Mouse (Mus musculus): ENCODE data around the gene Olfr1336. TPM values are rescaled to one million over a fixed set of nuclear protein-coding genes. Genes with fewer than 3 reads are reported as not detected.
"Not testable (repeated sequence)": the region's sequence is repeated elsewhere in the genome, so short reads cannot be mapped to it uniquely, and the experiment has no call there.

Gene Olfr1336
- not detected for total RNA-seq (2021)
- long read RNA-seq, experiment 1, result 0 reads
- long read RNA-seq, experiment 2, result 0 reads

- intact Hi-C loops (cut with DNase I), result no loop called here
Measured at GRCm38 (mm10) chr7:6455868-6456267, at the start of gene Olfr1336. Gene Olfr1336, plus strand, starts transcription at chr7:6456168.

GRCm38 (mm10) chr7:6410043-6410442 is 45.9 kb upstream of the Olfr1336 start, which contains the start of gene Gm20715:
Gene Gm20715, plus strand, starts transcription at chr7:6410277.
- intact Hi-C loops (cut with DNase I), result no loop called here

More at GRCm38 (mm10) chr7:6455868-6456267, at the start of gene Olfr1336:
- no peak for DNase-seq (ENCODE audit: low spot score in 2 of 2)

GRCm38 (mm10) chr7:6414626-6415441 is 41.1 kb upstream of the Olfr1336 start:
- peak; percentile 43 to 52 for DNase-seq (ENCODE audit: low spot score in 2 of 2)
- intact Hi-C loops (cut with DNase I), result loop anchor here (5.0 kb wide), 1 partner anchor 53 kb away; the partner anchor contains the start of gene Zfp78

More at GRCm38 (mm10) chr7:6410043-6410442, 45.9 kb upstream of the Olfr1336 start, which contains the start of gene Gm20715:
- DNase-seq (ENCODE audit: low spot score in 2 of 2), result peak; percentile 83 to 84

- intact Hi-C loops (cut with DNase I), result loop anchor here (5.0 kb wide), 1 partner anchor 53 kb away; the partner anchor contains the start of gene Zfp78
- no peak for DNase-seq (ENCODE audit: low spot score in 2 of 2)
Measured at GRCm38 (mm10) chr7:6415442-6415787, 40.6 kb upstream of the Olfr1336 start.

- DNase-seq (ENCODE audit: low spot score in 2 of 2), result peak; percentile 50 to 52
- intact Hi-C loops (cut with DNase I), result loop anchor here (5.0 kb wide), 1 partner anchor 58 kb away; the partner anchor contains the start of gene Zfp78
Measured at GRCm38 (mm10) chr7:6419894-6420293, 36.1 kb upstream of the Olfr1336 start.

GRCm38 (mm10) chr7:6429381-6429780 is 26.6 kb upstream of the Olfr1336 start:
- intact Hi-C loops (cut with DNase I), result no loop called here

GRCm38 (mm10) chr7:6430342-6430741 is 25.6 kb upstream of the Olfr1336 start:
- intact Hi-C loops (cut with DNase I), result loop anchor here (5.0 to 10.0 kb wide), 4 partner anchors 68 to 864 kb away; partner anchors contain the start of genes Zfp78 and Zim1
- no peak for DNase-seq (ENCODE audit: low spot score in 2 of 2)

More at GRCm38 (mm10) chr7:6429381-6429780, 26.6 kb upstream of the Olfr1336 start:
- no peak for DNase-seq (ENCODE audit: low spot score in 2 of 2)

GRCm38 (mm10) chr7:6438388-6438787 is 17.6 kb upstream of the Olfr1336 start, which contains the start of gene Olfr1344:
Gene Olfr1344, plus strand, starts transcription at chr7:6438688.
- intact Hi-C loops (cut with DNase I), result loop anchor here (5.0 to 10.0 kb wide), 4 partner anchors 149 to 856 kb away; partner anchors contain the start of gene Zim1
- no peak for DNase-seq (ENCODE audit: low spot score in 2 of 2)

GRCm38 (mm10) chr7:6441173-6441572 is 14.8 kb upstream of the Olfr1336 start:
- DNase-seq (ENCODE audit: low spot score in 2 of 2), result no peak
- intact Hi-C loops (cut with DNase I), result no loop called here

- intact Hi-C loops (cut with DNase I), result no loop called here
Measured at GRCm38 (mm10) chr7:6447771-6448170, 8.2 kb upstream of the Olfr1336 start.

GRCm38 (mm10) chr7:6456399-6456798 is 431 bp downstream of the Olfr1336 start:
- intact Hi-C loops (cut with DNase I), result no loop called here

More at GRCm38 (mm10) chr7:6447771-6448170, 8.2 kb upstream of the Olfr1336 start:
- no peak for DNase-seq (ENCODE audit: low spot score in 2 of 2)

GRCm38 (mm10) chr7:6466951-6467350 is 11.0 kb downstream of the Olfr1336 start, which contains the start of gene Olfr1346:
Gene Olfr1346, plus strand, starts transcription at chr7:6467101.
- intact Hi-C loops (cut with DNase I), result no loop called here
- DNase-seq (ENCODE audit: low spot score in 2 of 2), result no peak

More at GRCm38 (mm10) chr7:6456399-6456798, 431 bp downstream of the Olfr1336 start:
- DNase-seq (ENCODE audit: low spot score in 2 of 2), result no peak

GRCm38 (mm10) chr7:6477633-6478032 is 21.7 kb downstream of the Olfr1336 start:
- DNase-seq (ENCODE audit: low spot score in 2 of 2); intact Hi-C loops (cut with DNase I): not testable (repeated sequence)

GRCm38 (mm10) chr7:6486841-6487240 is 30.9 kb downstream of the Olfr1336 start, which contains the start of gene Olfr5:
Gene Olfr5, minus strand, starts transcription at chr7:6486941.
- intact Hi-C loops (cut with DNase I), result loop anchor here (10.0 kb wide), 1 partner anchor 58 kb away; no protein-coding TSS in a partner anchor
- DNase-seq (ENCODE audit: low spot score in 2 of 2), result no peak

GRCm38 (mm10) chr7:6499655-6500054 is 43.7 kb downstream of the Olfr1336 start, which contains the start of gene Olfr1347:
Gene Olfr1347, minus strand, starts transcription at chr7:6499755.
- DNase-seq (ENCODE audit: low spot score in 2 of 2), result no peak
- intact Hi-C loops (cut with DNase I), result no loop called here

GRCm38 (mm10) chr7:6508648-6509047 is 52.7 kb downstream of the Olfr1336 start, which contains the start of gene Olfr1348:
Gene Olfr1348, minus strand, starts transcription at chr7:6508748.
- intact Hi-C loops (cut with DNase I), result no loop called here
- no peak for DNase-seq (ENCODE audit: low spot score in 2 of 2)
